Mouse (Mus musculus) left cerebral cortex, postnatal 36 days (tissue): ENCODE measurements around the gene Tbx18. TPM values are rescaled to one million over a fixed set of nuclear protein-coding genes. Genes with fewer than 3 reads are reported as not detected.

ENCODE experiments used
- DNase-seq, 2 experiments: peaks; one replicate each; pipeline ENCODE4 v3.0.0; 2021 to 2022; ENCODE audit warnings: low spot score in 2 of 2, mixed read lengths in 1 of 2
- intact Hi-C: fragments of 180-260 bp; cut with DNase I; formaldehyde crosslinking; loops from one replicate; pipeline ENCODE4 v1.15.1; 2025
- total RNA-seq, 2 experiments: library from RNA; stranded (reverse); gene quantifications; 2 replicates each; pipeline ENCODE4 v1.2.3; 2021

The Tbx18 gene
- total RNA-seq, 2 experiments from 2014 or later, result 2.4 to 3.3 TPM

- intact Hi-C loops, result no loop called here
- DNase-seq, result peak in 1 of 2 experiments; percentile 7
These were observed 3.7 kb downstream of the Tbx18 start for GRCm38 (mm10) chr9:87727155-87727953.

DNA sequence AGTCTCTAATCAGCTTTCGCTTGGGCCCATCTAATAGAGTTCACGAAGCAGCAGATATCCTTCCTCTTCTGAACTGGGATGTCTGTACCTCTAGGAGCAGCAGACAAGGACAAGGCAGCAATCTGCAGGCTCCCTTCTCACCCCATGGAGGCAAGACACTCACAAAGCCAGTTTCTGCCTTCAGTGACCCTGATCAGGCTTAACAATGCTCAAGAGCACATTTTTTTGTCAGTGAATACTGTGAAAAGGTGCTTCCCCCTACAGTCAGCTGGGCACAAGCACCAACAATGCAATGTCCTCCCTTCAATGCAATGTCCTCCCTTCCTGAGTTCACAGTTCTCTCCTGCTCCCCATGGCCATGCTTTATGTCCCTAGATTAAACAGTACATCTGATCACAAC lies 9.3 kb downstream of the Tbx18 start:
- intact Hi-C loops, result no loop called here
- DNase-seq, result no peak

DNA sequence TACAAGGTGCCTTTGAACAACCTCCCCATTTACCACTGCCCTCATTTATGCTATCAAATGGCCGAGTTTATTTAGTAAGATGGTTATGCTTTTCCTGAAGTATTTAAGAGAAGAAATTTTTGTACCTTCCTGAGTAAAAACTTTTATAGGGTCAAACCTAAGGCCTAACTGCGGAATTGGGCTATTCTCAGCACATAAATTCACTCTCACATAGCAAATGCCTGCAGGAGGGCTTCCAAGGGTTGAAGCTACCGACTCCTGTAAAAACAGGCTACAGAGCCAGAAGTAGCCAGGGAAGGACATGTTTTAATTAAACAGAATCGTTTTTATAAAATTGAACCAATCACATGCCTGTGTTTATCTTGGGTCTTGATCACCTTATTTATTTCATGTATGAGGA lies 20.7 kb downstream of the Tbx18 start:
- intact Hi-C loops, result loop anchor here (5.0 kb wide), 1 partner anchor 362 kb away; no protein-coding TSS in a partner anchor
- no peak for DNase-seq

GRCm38 (mm10) chr9:87708151-87708550 lies 22.9 kb downstream of the Tbx18 start:
- intact Hi-C loops, result loop anchor here (2.0 kb wide), 1 partner anchor 513 kb away; no protein-coding TSS in a partner anchor
- peak in 1 of 2 experiments; percentile 23 for DNase-seq

DNA sequence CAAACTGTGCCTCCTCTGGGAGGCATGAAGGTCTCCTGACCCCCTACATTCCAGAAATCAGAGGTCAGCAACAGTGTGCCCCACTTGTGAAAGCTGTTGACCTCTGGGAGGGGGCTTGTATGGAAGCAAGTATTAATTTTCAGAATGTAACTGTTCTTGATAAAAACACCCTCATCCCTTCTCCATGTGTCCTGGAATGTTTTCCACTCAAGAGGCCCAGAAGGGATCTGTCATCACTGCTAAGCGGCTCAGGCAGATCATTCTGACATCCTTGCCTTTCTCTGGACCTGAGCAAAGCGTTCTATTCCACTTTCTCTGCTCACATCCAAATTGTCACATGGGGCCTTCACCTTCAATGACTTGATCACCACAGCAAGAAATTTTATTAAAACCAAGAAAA lies 28.8 kb downstream of the Tbx18 start:
- no peak for DNase-seq
- intact Hi-C loops, result no loop called here

- no peak for DNase-seq
- intact Hi-C loops, result no loop called here
These were observed 44.1 kb downstream of the Tbx18 start for GRCm38 (mm10) chr9:87686981-87687380.

DNA sequence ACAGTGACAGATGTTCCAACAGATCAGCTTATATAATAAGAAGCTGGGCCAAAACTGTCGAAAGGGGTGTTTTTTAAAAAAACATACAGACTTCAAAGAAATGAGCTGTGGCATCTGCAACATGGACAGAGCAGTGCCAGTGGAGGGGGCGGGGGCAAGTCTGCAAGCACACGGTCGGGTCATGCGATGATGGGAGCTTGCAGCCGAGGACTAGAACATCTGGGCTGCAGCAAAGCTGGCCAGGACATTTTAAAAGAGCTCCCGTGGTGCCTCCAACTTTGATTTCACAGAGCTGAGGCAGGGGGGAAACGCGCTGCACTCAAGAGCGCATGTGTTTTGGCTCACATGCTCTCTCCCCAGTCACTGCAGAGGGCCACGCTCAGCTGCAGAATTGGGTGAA lies 48.8 kb downstream of the Tbx18 start:
- intact Hi-C loops, result no loop called here
- DNase-seq, result no peak
